Mouse (Mus musculus) left cerebral cortex, adult 18-20 months (tissue): ENCODE measurements at regions not wholly inside any gene's neighbourhood (a gene's known extent, or its start where the extent isn't known, plus 50 kb on each side); places are given as distances from the start of the nearest gene placed in this dataset.

Experiments
- DNase-seq, 2 experiments: peaks; one replicate each; pipeline ENCODE4 v3.0.0; 2021 to 2022; ENCODE audit warnings: low spot score in 2 of 2, mixed read lengths in 1 of 2

- DNase-seq: no peak
Measured at GRCm38 (mm10) chr15:61096021-61096781, 173.4 kb upstream of the A1bg start.

- no peak for DNase-seq
Measured at GRCm38 (mm10) chr15:61055017-61055609, 132.3 kb upstream of the A1bg start.

- DNase-seq: no peak
Measured at GRCm38 (mm10) chr15:61051363-61051762, 128.6 kb upstream of the A1bg start.

- DNase-seq: no peak
Measured at GRCm38 (mm10) chr15:61009509-61009908, 86.7 kb upstream of the A1bg start.

GRCm38 (mm10) chr15:61007461-61008059, 84.7 kb upstream of the A1bg start:
- DNase-seq: no peak

- no peak for DNase-seq
Measured at GRCm38 (mm10) chr15:61006608-61007007, 83.8 kb upstream of the A1bg start.

GRCm38 (mm10) chr15:60993971-60994690, 71.3 kb upstream of the A1bg start:
- no peak for DNase-seq

GRCm38 (mm10) chr15:60993394-60993793, 70.6 kb upstream of the A1bg start:
- no peak for DNase-seq

GRCm38 (mm10) chr15:60982576-60982975, 59.8 kb upstream of the A1bg start:
- no peak for DNase-seq
